Mouse (Mus musculus): Measurements from ENCODE around the gene Atm.

DNA sequence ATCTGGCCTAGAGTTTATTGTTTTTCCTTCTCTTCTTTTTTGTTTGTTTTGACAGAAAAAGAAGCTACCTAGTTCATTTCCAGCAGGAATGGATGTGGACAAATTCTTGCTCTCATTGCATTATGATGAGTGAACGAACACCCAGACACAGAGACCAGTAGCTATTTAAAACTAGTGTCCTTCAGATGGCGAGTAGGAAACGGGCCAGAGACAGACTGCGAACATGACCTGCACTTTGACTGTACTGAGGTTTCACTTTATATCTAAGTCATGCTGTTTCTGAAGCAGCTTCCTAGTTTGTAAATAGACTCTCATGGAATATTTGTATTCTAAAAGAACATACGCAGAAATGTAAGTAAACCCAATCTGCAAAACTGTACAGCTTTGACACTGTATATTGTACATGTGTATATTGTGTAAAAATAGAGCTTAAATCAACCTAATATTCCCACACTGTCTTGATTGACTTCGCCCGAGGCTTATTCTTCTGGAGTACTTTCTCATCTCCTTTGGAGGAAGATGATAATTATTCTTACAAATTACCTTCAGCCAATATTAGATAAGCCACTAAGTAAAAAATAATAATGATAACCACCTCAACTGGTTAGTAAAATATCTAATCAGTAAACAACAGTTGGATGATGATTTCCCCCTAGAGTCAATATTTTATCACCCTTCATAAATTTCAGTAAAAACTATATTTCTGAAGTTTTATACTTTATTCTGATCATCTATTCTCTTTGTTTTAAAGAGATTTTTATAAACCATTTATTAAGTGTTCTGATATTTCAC lies 36.2 kb upstream of the Atm start:
- TF ChIP-seq POLR2A (IDR thresholded peaks at IDR 0.05; ENCODE audit: low read depth, low read length) (no peak), CTCF (IDR thresholded peaks at IDR 0.05; ENCODE audit: extremely low read depth, insufficient read length, insufficient replicate concordance, low read depth, low read length) (no peak)
